Mouse (Mus musculus) myocyte (in vitro differentiated cells): ENCODE data around the gene Gm29776.

ENCODE experiments used
- MAX ChIP-seq: IDR thresholded peaks from one replicate; pipeline ENCODE4 v1.6.1; 2011; ENCODE audit warnings: low read depth, mild to moderate bottlenecking, control low read depth
- TCF12 ChIP-seq: IDR thresholded peaks from one replicate; pipeline ENCODE4 v1.6.1; 2011; ENCODE audit warnings: mild to moderate bottlenecking, control low read depth; ENCODE audit not compliant: poor library complexity, insufficient read depth, severe bottlenecking

GRCm38 (mm10) chr14:54728823-54729653 lies 30.4 kb upstream of the Gm29776 start:
- no peak for TF ChIP-seq TCF12
- TF ChIP-seq MAX, result no peak
